Mouse (Mus musculus) gastrocnemius, adult 2 months (tissue): ENCODE measurements around the gene Spata31d1d. TPM values are rescaled to one million over a fixed set of nuclear protein-coding genes. Genes with fewer than 3 reads are reported as not detected.
A peak's percentile ranks its signal among the peaks of the same experiment; 100 is the strongest.
"Not testable (repeated sequence)": the region's sequence is repeated elsewhere in the genome, so short reads cannot be mapped to it uniquely, and the experiment has no call there.

ENCODE experiments used
- DNase-seq: peaks from one replicate; pipeline ENCODE4 v3.0.0; 2022
- H3K27ac ChIP-seq: fragments of 200-600 bp; 2 replicates; pipeline ENCODE4 v1.8.1; 2022; ENCODE audit warnings: mild to moderate bottlenecking
- H3K4me3 ChIP-seq: fragments of 200-600 bp; 2 replicates; pipeline ENCODE4 v1.8.1; 2022; ENCODE audit warnings: mild to moderate bottlenecking, moderate library complexity
- CTCF ChIP-seq: fragments of 200-600 bp; IDR thresholded peaks from 2 replicates; pipeline ENCODE4 v1.8.1; 2022; ENCODE audit warnings: antibody characterized with exemption, mild to moderate bottlenecking, moderate library complexity
- intact Hi-C: fragments of 180-260 bp; cut with DNase I; formaldehyde crosslinking; loops from one replicate; pipeline ENCODE4 v1.15.1; 2025
- total RNA-seq, 2 experiments: library from RNA; stranded (reverse); gene quantifications; 2 replicates each; pipeline ENCODE4 v1.2.3; 2021

The Spata31d1d gene
- total RNA-seq, 2 experiments from 2014 or later, result not detected

- no peak for TF ChIP-seq CTCF
- no peak overlapping the region for H3K4me3 ChIP-seq
Measured at GRCm38 (mm10) chr13:59750310-59750709, 18.8 kb upstream of the Spata31d1d start.

GRCm38 (mm10) chr13:59746711-59747110, 15.2 kb upstream of the Spata31d1d start, which contains the start of gene 1700014D04Rik:
Gene 1700014D04Rik, minus strand, starts transcription at chr13:59746752.
- no peak for DNase-seq
- intact Hi-C loops, result no loop called here
- no peak for TF ChIP-seq CTCF
- Histone ChIP-seq H3K27ac (no peak within 1 kb of the TSS), H3K4me3 (no peak within 1 kb of the TSS)

More at GRCm38 (mm10) chr13:59750310-59750709, 18.8 kb upstream of the Spata31d1d start:
- H3K27ac ChIP-seq, result no peak overlapping the region
- intact Hi-C loops, result no loop called here
- no peak for DNase-seq

- no peak overlapping the region for H3K4me3 ChIP-seq
- intact Hi-C loops, result no loop called here
- no peak for TF ChIP-seq CTCF
Measured at GRCm38 (mm10) chr13:59746164-59746563, 14.6 kb upstream of the Spata31d1d start.

GRCm38 (mm10) chr13:59745462-59745861, 13.9 kb upstream of the Spata31d1d start:
- Histone ChIP-seq H3K27ac (no peak overlapping the region), H3K4me3 (no peak overlapping the region)
- DNase-seq, result no peak
- intact Hi-C loops, result no loop called here
- no peak for TF ChIP-seq CTCF

More at GRCm38 (mm10) chr13:59746164-59746563, 14.6 kb upstream of the Spata31d1d start:
- H3K27ac ChIP-seq, result no peak overlapping the region
- DNase-seq, result no peak

- no peak overlapping the region for H3K4me3 ChIP-seq
- intact Hi-C loops, result no loop called here
- no peak overlapping the region for H3K27ac ChIP-seq
- DNase-seq, result no peak
- peak; percentile 40; the same call in 1 of the 2 replicates for TF ChIP-seq CTCF
Measured at GRCm38 (mm10) chr13:59741697-59742096, 10.1 kb upstream of the Spata31d1d start.

- peak; percentile 55 for DNase-seq
- Histone ChIP-seq H3K27ac (no peak overlapping the region), H3K4me3 (no peak overlapping the region)
- intact Hi-C loops, result no loop called here
- TF ChIP-seq CTCF, result no peak
Measured at GRCm38 (mm10) chr13:59741096-59741495, 9.5 kb upstream of the Spata31d1d start.

- intact Hi-C loops, result no loop called here
- DNase-seq, result no peak
- TF ChIP-seq CTCF, result no peak
- H3K4me3 ChIP-seq, result no peak overlapping the region
- no peak overlapping the region for H3K27ac ChIP-seq
Measured at GRCm38 (mm10) chr13:59739397-59739796, 7.8 kb upstream of the Spata31d1d start.

GRCm38 (mm10) chr13:59738455-59738854, 6.9 kb upstream of the Spata31d1d start:
- no peak for TF ChIP-seq CTCF
- H3K4me3 ChIP-seq, result no peak overlapping the region
- no peak for DNase-seq
- H3K27ac ChIP-seq, result no peak overlapping the region
- intact Hi-C loops, result no loop called here

GRCm38 (mm10) chr13:59735190-59735589, 3.6 kb upstream of the Spata31d1d start:
- no peak overlapping the region for H3K4me3 ChIP-seq
- TF ChIP-seq CTCF, result no peak
- no peak overlapping the region for H3K27ac ChIP-seq
- intact Hi-C loops, result no loop called here
- DNase-seq, result no peak

- intact Hi-C loops, H3K27ac ChIP-seq, DNase-seq, H3K4me3 ChIP-seq: not testable (repeated sequence)
Measured at GRCm38 (mm10) chr13:59734347-59734746, 2.8 kb upstream of the Spata31d1d start.

- TF ChIP-seq CTCF, result no peak
- Histone ChIP-seq H3K4me3 (no peak overlapping the region), H3K27ac (no peak overlapping the region)
- intact Hi-C loops, result no loop called here
- no peak for DNase-seq
Measured at GRCm38 (mm10) chr13:59733936-59734335, 2.4 kb upstream of the Spata31d1d start.

GRCm38 (mm10) chr13:59728378-59729093, 3.0 kb downstream of the Spata31d1d start:
- Histone ChIP-seq H3K4me3 (no peak overlapping the region), H3K27ac (no peak overlapping the region)
- peak; percentile 83 for DNase-seq
- TF ChIP-seq CTCF, result no peak; the same call in none of the 2 replicates
- intact Hi-C loops, result loop anchor here (1.0 to 5.0 kb wide), 4 partner anchors 96 to 213 kb away; partner anchors contain the start of genes Agtpbp1 and Naa35

GRCm38 (mm10) chr13:59726139-59726867, 5.2 kb downstream of the Spata31d1d start:
- intact Hi-C loops, result loop anchor here (5.0 kb wide), 3 partner anchors 94 to 194 kb away; partner anchors contain the start of genes Agtpbp1 and Naa35
- DNase-seq, result no peak
- no peak for TF ChIP-seq CTCF
- peak overlapping the region; percentile 23 for H3K4me3 ChIP-seq
- H3K27ac ChIP-seq, result no peak overlapping the region

- DNase-seq, intact Hi-C loops, H3K4me3 ChIP-seq, H3K27ac ChIP-seq: not testable (repeated sequence)
Measured at GRCm38 (mm10) chr13:59722089-59722488, 9.5 kb downstream of the Spata31d1d start.
